Mouse (Mus musculus) left cerebral cortex, postnatal 14 days (tissue): Measurements from ENCODE around the gene Parm1. TPM values are rescaled to one million over a fixed set of nuclear protein-coding genes. Genes with fewer than 3 reads are reported as not detected.
A peak's percentile ranks its signal among the peaks of the same experiment; 100 is the strongest.

ENCODE experiments used
- DNase-seq, 2 experiments: peaks; one replicate each; pipeline ENCODE4 v3.0.0; 2021 to 2022; ENCODE audit warnings: low spot score in 2 of 2, mixed read lengths in 1 of 2
- intact Hi-C: fragments of 180-260 bp; cut with DNase I; formaldehyde crosslinking; loops from one replicate; pipeline ENCODE4 v1.15.1; 2025
- total RNA-seq, 2 experiments: library from RNA; stranded (reverse); gene quantifications; 2 replicates each; pipeline ENCODE4 v1.2.3; 2021

Gene Parm1
- total RNA-seq, 2 experiments from 2014 or later, result 36.6 to 43.7 TPM

DNA sequence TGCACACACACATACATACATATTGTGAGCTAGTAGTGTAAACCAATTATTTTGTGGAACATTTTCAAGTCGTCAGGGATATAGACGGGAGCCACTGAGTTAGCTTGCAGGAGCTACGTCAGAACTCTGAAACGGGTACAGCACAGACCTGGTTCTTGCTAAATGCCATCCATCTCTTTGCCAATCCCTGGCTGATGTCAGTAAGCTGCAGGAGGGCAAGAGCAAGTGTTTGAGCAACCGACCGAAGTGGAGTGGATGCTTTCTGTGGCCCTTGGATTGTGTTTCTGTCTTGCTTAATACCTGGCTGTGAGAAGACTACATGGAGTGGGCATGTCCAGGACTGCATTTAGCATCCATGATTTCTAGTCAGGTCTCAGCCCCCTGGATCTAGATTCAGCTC is 103.8 kb downstream of the Parm1 start:
- DNase-seq, result no peak
- intact Hi-C loops, result no loop called here

- DNase-seq, result no peak
- intact Hi-C loops, result no loop called here
These were observed 109.4 kb downstream of the Parm1 start for GRCm38 (mm10) chr5:91626823-91627222.

GRCm38 (mm10) chr5:91629472-91629871 is 112.1 kb downstream of the Parm1 start:
- intact Hi-C loops, result no loop called here
- DNase-seq, result no peak

- intact Hi-C loops, result no loop called here
- DNase-seq, result no peak
These were observed 133.9 kb downstream of the Parm1 start for GRCm38 (mm10) chr5:91651330-91651729.

DNA sequence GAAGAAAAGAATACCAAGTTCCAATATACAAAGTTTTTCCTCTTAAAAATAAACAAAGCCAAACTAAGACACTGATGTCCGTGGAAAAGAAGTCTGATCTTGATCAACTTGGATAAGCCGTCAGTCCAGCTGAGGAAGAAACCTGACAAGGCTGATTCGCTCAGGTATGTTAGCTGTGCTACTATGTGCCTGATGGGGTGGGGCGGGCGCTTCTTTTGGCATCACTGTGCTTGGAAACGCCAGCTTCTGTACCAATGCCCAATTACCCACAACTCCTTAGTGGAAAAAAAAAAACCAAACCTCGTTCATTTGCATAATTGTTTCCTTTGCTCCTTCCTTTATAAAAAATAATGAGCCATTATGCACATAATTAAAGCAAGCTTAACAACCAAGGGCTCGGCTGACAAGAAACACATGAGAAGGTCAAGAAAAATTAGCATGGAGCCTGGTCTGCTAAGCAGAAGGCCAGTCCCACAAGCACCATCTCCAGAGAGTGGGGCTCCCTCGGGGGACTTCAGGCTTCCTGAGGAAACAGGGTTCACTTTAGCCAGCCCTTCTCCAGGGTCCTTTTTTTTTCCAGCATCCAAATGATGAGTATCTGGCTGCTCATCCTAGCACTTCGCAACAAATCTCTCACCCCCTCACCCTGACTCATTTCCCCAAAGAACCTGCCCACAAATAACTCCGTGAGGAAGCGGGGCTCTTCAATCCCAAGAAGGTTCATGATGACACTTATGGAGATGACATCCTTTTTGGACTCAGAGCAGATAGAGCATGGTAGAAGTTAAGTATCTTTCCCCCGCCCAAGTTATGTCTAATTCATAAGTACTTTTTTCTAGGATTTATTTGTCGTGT is 135.9 kb downstream of the Parm1 start:
- no peak for DNase-seq
- intact Hi-C loops, result no loop called here

DNA sequence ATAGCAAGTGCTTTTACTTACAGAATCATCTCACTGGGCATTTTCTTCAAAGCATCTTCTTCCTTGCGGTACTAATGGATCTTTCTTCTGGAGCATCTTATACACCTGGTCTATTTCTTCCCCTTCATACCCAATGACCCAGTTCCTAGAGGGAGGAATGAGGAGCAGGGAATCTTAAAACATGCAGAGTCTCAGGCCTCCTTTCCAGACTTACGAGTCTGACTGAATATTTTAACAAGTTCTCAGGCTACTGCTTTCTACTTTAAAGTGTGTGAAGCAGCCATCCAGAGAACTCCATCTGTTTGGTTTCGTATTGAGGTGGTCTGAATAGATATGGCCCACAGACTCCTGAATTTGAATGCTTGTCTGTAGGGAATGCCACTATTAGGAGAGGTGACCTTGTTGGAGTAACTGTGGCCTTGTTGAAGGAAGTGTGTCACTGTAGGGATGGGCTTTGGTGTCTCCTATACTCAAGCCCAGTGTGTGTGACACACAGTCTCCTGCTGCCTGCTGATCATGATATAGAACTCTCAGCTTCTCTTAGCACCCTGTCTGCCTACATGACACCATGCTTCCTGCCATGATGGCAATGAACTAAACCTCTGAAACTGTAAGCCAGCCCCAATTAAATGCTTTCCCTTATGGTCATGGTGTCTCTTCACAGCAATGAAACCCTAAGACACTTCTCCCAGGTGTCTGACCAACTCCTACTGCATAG is 137.1 kb downstream of the Parm1 start:
- DNase-seq, result peak in 1 of 2 experiments; percentile 10
- intact Hi-C loops, result no loop called here

DNA sequence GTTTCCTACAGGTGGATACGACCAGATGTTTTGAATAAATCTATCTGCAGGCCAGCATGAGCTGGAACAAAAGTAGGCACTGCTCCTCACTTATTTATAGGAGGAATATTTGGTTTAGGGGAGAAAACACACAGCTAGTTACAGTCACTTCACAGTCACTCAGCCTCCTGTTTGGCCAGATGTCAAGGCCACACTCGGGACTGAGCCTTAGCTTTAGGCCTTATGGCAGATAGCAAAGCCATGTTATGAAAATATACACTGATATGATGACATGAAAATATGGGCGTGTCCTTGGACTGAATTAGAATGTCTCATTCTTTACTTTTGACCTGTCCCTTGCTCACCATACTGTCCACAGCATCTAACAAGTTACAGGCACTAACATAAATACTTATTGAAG is 137.8 kb downstream of the Parm1 start:
- intact Hi-C loops, result no loop called here
- DNase-seq, result no peak

GRCm38 (mm10) chr5:91662715-91663114 is 145.3 kb downstream of the Parm1 start:
- no peak for DNase-seq
- intact Hi-C loops, result no loop called here

- intact Hi-C loops, result no loop called here
- no peak for DNase-seq
These were observed 149.7 kb downstream of the Parm1 start for GRCm38 (mm10) chr5:91667127-91667526.

GRCm38 (mm10) chr5:91669235-91669634 is 151.8 kb downstream of the Parm1 start:
- DNase-seq, result no peak
- intact Hi-C loops, result no loop called here

Other genes starting within 250 kb of the Parm1 start
- gene Btc, start 114.6 kb upstream of the Parm1 start, total RNA-seq, result under 1 TPM; 0.37 to 0.49 TPM